Mouse (Mus musculus): ENCODE data around the gene Slc35f2. TPM values are rescaled to one million over a fixed set of nuclear protein-coding genes. Genes with fewer than 3 reads are reported as not detected.

The Slc35f2 gene
- 5.6 and 5.7 TPM in 2 replicates for polyA plus RNA-seq (2012; rRNA removed)

DNA sequence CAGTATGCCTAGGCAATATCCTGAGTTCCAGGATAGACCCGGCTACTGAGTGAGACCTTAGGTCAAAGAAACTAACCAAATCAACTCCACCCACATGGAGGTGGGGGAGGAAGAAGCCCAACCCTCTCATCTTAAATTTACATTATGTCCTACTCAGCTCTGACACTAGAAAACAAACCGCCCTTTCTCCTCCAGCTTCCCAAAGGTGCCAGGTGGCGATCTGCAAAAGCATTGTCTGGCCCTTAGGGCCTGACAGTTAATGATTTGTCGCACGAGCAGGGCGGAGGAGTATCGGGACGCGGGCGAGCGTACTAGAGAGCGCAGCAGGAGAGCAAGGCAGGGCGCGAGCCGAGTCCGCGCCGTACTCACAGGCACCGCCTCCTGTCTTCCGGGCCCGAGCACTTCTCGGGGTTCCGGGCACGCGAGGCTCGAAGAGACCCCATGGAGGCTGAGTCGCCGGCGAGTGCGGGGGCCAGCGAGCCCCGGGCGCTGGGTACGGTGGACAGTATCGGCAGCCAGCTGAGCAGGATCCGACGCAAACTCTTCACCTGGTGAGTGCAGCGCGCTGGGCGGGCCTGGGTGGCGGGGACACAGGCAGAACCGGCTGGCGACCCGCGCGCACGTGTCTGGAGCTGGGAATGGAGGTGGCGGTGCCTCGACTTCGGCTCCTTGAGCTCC, at the start of gene Slc35f2:
Gene Slc35f2 (plus strand): TSS at position 195 of the 678 bp plus-strand sequence.

DNA sequence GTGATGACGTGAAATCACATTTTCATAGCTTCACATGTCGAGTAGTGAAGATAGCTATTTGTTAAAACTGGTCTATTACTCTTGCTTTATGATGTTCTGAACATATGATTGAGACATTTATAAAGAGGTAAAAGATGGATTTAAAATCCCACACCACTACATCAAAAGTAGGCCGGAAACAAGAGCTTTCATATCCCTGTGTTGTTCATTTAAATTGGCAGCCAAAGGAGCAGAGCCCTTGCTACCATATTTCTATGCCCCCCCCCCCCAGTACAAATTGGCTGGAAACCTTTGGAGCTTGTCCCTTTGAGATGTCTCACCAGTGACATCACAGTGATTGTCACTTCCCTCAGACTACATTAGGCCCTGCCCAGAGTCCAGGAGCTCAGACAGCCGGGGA, 78.5 kb downstream of the Slc35f2 start, which contains the start of gene Sln:
Gene Sln (plus strand): TSS at position 301 of the 400 bp plus-strand sequence.

Other genes with a start within 250 kb of the Slc35f2 start
- gene Atm, start 234.8 kb upstream of the Slc35f2 start, polyA plus RNA-seq (2012; rRNA removed), result 0.88 and 2.3 TPM in 2 replicates
- 3.3 and 5.6 TPM in 2 replicates for gene Npat, start 234.5 kb upstream of the Slc35f2 start, polyA plus RNA-seq (2012; rRNA removed)
- gene Acat1, start 161.2 kb upstream of the Slc35f2 start, polyA plus RNA-seq (2012; rRNA removed), result 19.6 and 21.5 TPM in 2 replicates
- 6.7 and 8.7 TPM in 2 replicates for gene Cul5, start 101.5 kb upstream of the Slc35f2 start, polyA plus RNA-seq (2012; rRNA removed)
- 0.14 TPM in 2 replicates for gene Rab39, start 65.3 kb upstream of the Slc35f2 start, polyA plus RNA-seq (2012; rRNA removed)
- not detected in 2 replicates for gene Sln, start 78.6 kb downstream of the Slc35f2 start, polyA plus RNA-seq (2012; rRNA removed)
- gene Elmod1, start 203.8 kb downstream of the Slc35f2 start, polyA plus RNA-seq (2012; rRNA removed), result 0.92 and 1.7 TPM in 2 replicates